Mouse (Mus musculus) megakaryocyte, embryonic 14.5 days (primary cell): Measurements from ENCODE around the gene Fstl1.

Source experiments
- FLI1 ChIP-seq: IDR thresholded peaks from 2 replicates; pipeline ENCODE4 v1.6.1; 2012; ENCODE audit warnings: low read length, inconsistent platforms, mixed read lengths
- GATA1 ChIP-seq: IDR thresholded peaks from 3 replicates; pipeline ENCODE4 v1.6.1; 2012; ENCODE audit warnings: mixed read lengths, low read length, inconsistent platforms, borderline replicate concordance

DNA sequence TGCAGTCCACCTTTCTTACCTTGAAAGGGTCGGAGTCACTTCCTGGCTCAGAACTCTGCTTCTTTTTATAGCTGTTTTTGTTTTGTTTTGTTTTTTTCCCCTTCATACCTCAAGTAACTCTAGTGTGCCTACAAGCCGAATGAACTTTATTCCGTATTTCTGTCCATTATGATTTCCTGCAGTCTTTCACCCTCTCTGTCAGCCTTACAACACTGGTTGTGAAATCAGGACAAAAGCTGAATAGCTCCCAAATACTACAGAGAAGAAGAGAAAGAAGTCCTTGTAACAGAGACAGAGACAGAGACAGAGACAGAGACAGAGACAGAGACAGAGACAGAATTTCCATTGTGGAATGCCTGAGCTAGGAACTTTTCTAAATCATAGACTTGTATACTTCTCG, 41.3 kb downstream of the Fstl1 start:
- no peak for TF ChIP-seq GATA1
- TF ChIP-seq FLI1, result no peak
